Mouse (Mus musculus) colon, adult 2 months (tissue): Measurements from ENCODE around the gene Sgcb. TPM values are rescaled to one million over a fixed set of nuclear protein-coding genes. Genes with fewer than 3 reads are reported as not detected.

Source experiments
- polyA plus RNA-seq: library from polyadenylated mRNA; depleted of rRNA; stranded (reverse); fragments of >200 nt; gene quantifications from 2 replicates; pipeline ENCODE4 v1.2.3, GENCODE M21; 2012; rRNA removed

Gene Sgcb
- polyA plus RNA-seq: 2.8 and 3.0 TPM in 2 replicates

GRCm38 (mm10) chr5:73647261-73647900, at the start of gene Sgcb:
TSS of gene Sgcb (minus strand) at chr5:73647790.

DNA sequence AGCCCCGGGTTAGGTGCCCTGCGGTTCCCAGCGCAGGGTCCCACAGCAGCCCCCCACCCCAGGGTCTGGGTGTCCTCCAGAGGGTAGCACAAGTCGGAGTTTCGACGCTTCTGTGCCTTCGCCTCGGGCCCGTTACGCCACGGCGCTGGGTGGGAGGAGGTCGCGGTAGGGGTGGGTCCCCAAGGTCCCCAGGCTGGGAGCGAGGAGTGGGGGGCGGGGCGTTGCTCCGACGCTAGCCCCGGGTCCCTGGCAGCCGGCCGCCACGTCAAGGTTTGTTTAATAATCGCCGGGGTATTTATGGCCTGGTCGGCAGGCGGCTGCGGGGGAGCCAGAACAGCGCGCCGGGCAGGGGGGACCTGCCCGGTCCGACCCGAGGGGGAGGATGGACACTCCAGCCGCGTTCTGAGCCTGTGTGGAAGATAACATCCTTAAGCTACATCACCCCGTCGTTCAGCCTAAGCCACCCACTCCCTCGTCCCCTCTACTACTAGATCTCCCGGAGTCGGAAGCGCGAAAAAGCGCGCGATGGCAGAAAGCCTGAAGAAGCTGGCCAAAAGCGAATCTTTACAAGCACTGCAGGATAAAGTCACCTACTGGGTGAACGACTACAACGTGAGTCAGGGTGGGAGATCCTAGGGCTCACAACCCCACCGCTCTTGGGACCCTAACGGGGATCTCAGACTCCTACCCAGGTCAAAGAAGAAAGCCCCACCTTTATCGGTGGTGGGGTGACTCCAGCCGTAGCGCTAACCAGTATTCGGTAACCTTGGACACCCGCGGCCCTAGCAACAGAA, 3.7 kb upstream of the Sgcb start, which contains the start of gene Spata18:
Spata18 (plus strand) TSS at position 319 of the 794 bp plus-strand sequence.

GRCm38 (mm10) chr5:73632291-73632690, 15.3 kb downstream of the Sgcb start, which contains the start of gene Lrrc66:
TSS of gene Lrrc66 (minus strand) at chr5:73632526.

Other genes with a start within 250 kb of the Sgcb start
- gene Cwh43, start 241.7 kb downstream of the Sgcb start, polyA plus RNA-seq: 8.3 and 9.5 TPM in 2 replicates
- gene Dcun1d4, start 166.8 kb downstream of the Sgcb start, polyA plus RNA-seq: 2.3 and 2.7 TPM in 2 replicates
- gene Lrrc66, start 15.3 kb downstream of the Sgcb start, polyA plus RNA-seq: 14.6 and 16.3 TPM in 2 replicates
- not detected in 2 replicates for gene Spata18, start 3.6 kb upstream of the Sgcb start, polyA plus RNA-seq